Mouse (Mus musculus): ENCODE results near the gene Zfp27. TPM values are rescaled to one million over a fixed set of nuclear protein-coding genes. Genes with fewer than 3 reads are reported as not detected.
"Not testable (repeated sequence)": the region's sequence is repeated elsewhere in the genome, so short reads cannot be mapped to it uniquely, and the experiment has no call there.

The Zfp27 gene
- polyA plus RNA-seq, 1 experiment, result 3.5 TPM

- no peak for DNase-seq (ENCODE audit: low read depth)
Observed at GRCm38 (mm10) chr7:29890501-29890900, 15.9 kb downstream of the Zfp27 start.

GRCm38 (mm10) chr7:29880916-29881315, 25.5 kb downstream of the Zfp27 start:
- DNase-seq (ENCODE audit: low read depth), result no peak

- no peak for DNase-seq (ENCODE audit: low read depth)
Observed at GRCm38 (mm10) chr7:29880056-29880455, 26.3 kb downstream of the Zfp27 start.

GRCm38 (mm10) chr7:29877561-29877960, 28.8 kb downstream of the Zfp27 start:
- not testable (repeated sequence) for DNase-seq (ENCODE audit: low read depth)

- no peak for DNase-seq (ENCODE audit: low read depth)
Observed at GRCm38 (mm10) chr7:29874256-29874655, 32.1 kb downstream of the Zfp27 start.

- no peak for DNase-seq (ENCODE audit: low read depth)
Observed at GRCm38 (mm10) chr7:29861660-29862059, 44.7 kb downstream of the Zfp27 start.

- DNase-seq (ENCODE audit: low read depth), result peak; percentile 37
Observed at GRCm38 (mm10) chr7:29859532-29860517, 46.5 kb downstream of the Zfp27 start, which contains the start of gene Zfp420. Gene Zfp420 (plus strand): TSS chr7:29859979.

GRCm38 (mm10) chr7:29853219-29853842, 53.0 kb downstream of the Zfp27 start, which contains the start of gene Zfp940:
Gene Zfp940 (minus strand): TSS chr7:29853669.
- peak; percentile 34 for DNase-seq (ENCODE audit: low read depth)

- DNase-seq (ENCODE audit: low read depth), result no peak
Observed at GRCm38 (mm10) chr7:29852831-29853218, 53.5 kb downstream of the Zfp27 start.

GRCm38 (mm10) chr7:29844616-29845015, 61.8 kb downstream of the Zfp27 start:
- no peak for DNase-seq (ENCODE audit: low read depth)

Other genes starting within 250 kb of the Zfp27 start
- 0.55 and 1.2 TPM in 2 replicates for gene Catsperg2, start 179.5 kb downstream of the Zfp27 start, polyA plus RNA-seq (2012; rRNA removed)
- gene Zfp84, start 138.0 kb downstream of the Zfp27 start, polyA plus RNA-seq (2012; rRNA removed), result 4.9 and 5.2 TPM in 2 replicates
- 1.5 and 1.9 TPM in 2 replicates for gene Zfp30, start 122.6 kb downstream of the Zfp27 start, polyA plus RNA-seq (2012; rRNA removed)
- 3.0 and 4.6 TPM in 2 replicates for gene Zfp790, start 90.5 kb downstream of the Zfp27 start, polyA plus RNA-seq (2012; rRNA removed)
- gene Zfp940, start 52.9 kb downstream of the Zfp27 start, polyA plus RNA-seq (2012; rRNA removed), result 0.20 and 0.37 TPM in 2 replicates
- gene Zfp420, start 46.6 kb downstream of the Zfp27 start, polyA plus RNA-seq (2012; rRNA removed), result 2.0 and 2.1 TPM in 2 replicates
- gene Zfp383, start 1.7 kb upstream of the Zfp27 start, polyA plus RNA-seq (2012; rRNA removed), result 2.3 and 2.5 TPM in 2 replicates
- gene Zfp74, start 47.5 kb upstream of the Zfp27 start, polyA plus RNA-seq (2012; rRNA removed), result 5.4 and 5.7 TPM in 2 replicates
- 4.4 and 5.2 TPM in 2 replicates for gene Zfp568, start 77.4 kb upstream of the Zfp27 start, polyA plus RNA-seq (2012; rRNA removed)
- gene Zfp14, start 144.8 kb upstream of the Zfp27 start, polyA plus RNA-seq (2012; rRNA removed), result 5.3 and 6.1 TPM in 2 replicates
- gene Zfp82, start 166.3 kb upstream of the Zfp27 start, polyA plus RNA-seq (2012; rRNA removed), result 0.11 and 0.27 TPM in 2 replicates
- 0.15 and 0.46 TPM in 2 replicates for gene Gm26920, start 183.8 kb upstream of the Zfp27 start, polyA plus RNA-seq (2012; rRNA removed)
- 2.9 and 3.0 TPM in 2 replicates for gene Zfp566, start 184.0 kb upstream of the Zfp27 start, polyA plus RNA-seq (2012; rRNA removed)
- 16.3 and 16.5 TPM in 2 replicates for gene Zfp260, start 188.2 kb upstream of the Zfp27 start, polyA plus RNA-seq (2012; rRNA removed)
- gene Zfp382, start 215.4 kb upstream of the Zfp27 start, polyA plus RNA-seq (2012; rRNA removed), result 0.82 and 2.0 TPM in 2 replicates